Mouse (Mus musculus) lung, postnatal 10 days (tissue): Measurements from ENCODE around the gene Dgkz.

ENCODE experiments used
- DNase-seq: peaks from one replicate; pipeline ENCODE4 v3.0.0; 2021

Dgkz gene

GRCm38 (mm10) chr2:91934016-91934415 is 41.6 kb downstream of the Dgkz start:
- DNase-seq = no peak

GRCm38 (mm10) chr2:91933471-91933870 is 42.2 kb downstream of the Dgkz start:
- DNase-seq = no peak

- DNase-seq = no peak
These were observed 42.8 kb downstream of the Dgkz start for GRCm38 (mm10) chr2:91932737-91933350.

GRCm38 (mm10) chr2:91932160-91932711 is 43.4 kb downstream of the Dgkz start, which contains the start of gene Mdk:
TSS of gene Mdk (minus strand) at chr2:91932297.
- peak; percentile 55 for DNase-seq

GRCm38 (mm10) chr2:91931328-91932159 is 44.1 kb downstream of the Dgkz start:
- DNase-seq = peak; percentile 67

- peak; percentile 12 for DNase-seq
These were observed 44.8 kb downstream of the Dgkz start for GRCm38 (mm10) chr2:91930761-91931291.

- DNase-seq = peak; percentile 85
These were observed 45.7 kb downstream of the Dgkz start for GRCm38 (mm10) chr2:91929936-91930335.

- no peak for DNase-seq
These were observed 46.2 kb downstream of the Dgkz start for GRCm38 (mm10) chr2:91929455-91929854.

- DNase-seq = no peak
These were observed 46.9 kb downstream of the Dgkz start for GRCm38 (mm10) chr2:91928534-91929350.

- DNase-seq = peak; percentile 93
These were observed 47.7 kb downstream of the Dgkz start for GRCm38 (mm10) chr2:91927826-91928533.

GRCm38 (mm10) chr2:91926949-91927348 is 48.7 kb downstream of the Dgkz start, which contains the start of gene Chrm4:
TSS of gene Chrm4 (plus strand) at chr2:91927249.
- no peak for DNase-seq

GRCm38 (mm10) chr2:91925442-91925841 is 50.2 kb downstream of the Dgkz start:
- no peak for DNase-seq

- DNase-seq = no peak
These were observed 50.9 kb downstream of the Dgkz start for GRCm38 (mm10) chr2:91924726-91925125.

GRCm38 (mm10) chr2:91923415-91924337 is 52.0 kb downstream of the Dgkz start:
- peak; percentile 83 for DNase-seq

GRCm38 (mm10) chr2:91922586-91923414 is 52.9 kb downstream of the Dgkz start:
- DNase-seq = no peak

- peak; percentile 77 for DNase-seq
These were observed 53.7 kb downstream of the Dgkz start for GRCm38 (mm10) chr2:91921790-91922570.

- DNase-seq = peak; percentile 85
These were observed 54.4 kb downstream of the Dgkz start for GRCm38 (mm10) chr2:91921181-91921789.

GRCm38 (mm10) chr2:91920130-91920529 is 55.5 kb downstream of the Dgkz start:
- DNase-seq = no peak

GRCm38 (mm10) chr2:91917096-91917495 is 58.6 kb downstream of the Dgkz start:
- no peak for DNase-seq
